Mouse (Mus musculus): Measurements from ENCODE around the gene Aff3. TPM values are rescaled to one million over a fixed set of nuclear protein-coding genes. Genes with fewer than 3 reads are reported as not detected.

Aff3 gene
- total RNA-seq, 1 experiment from 2014 or later = 22.8 TPM

DNA sequence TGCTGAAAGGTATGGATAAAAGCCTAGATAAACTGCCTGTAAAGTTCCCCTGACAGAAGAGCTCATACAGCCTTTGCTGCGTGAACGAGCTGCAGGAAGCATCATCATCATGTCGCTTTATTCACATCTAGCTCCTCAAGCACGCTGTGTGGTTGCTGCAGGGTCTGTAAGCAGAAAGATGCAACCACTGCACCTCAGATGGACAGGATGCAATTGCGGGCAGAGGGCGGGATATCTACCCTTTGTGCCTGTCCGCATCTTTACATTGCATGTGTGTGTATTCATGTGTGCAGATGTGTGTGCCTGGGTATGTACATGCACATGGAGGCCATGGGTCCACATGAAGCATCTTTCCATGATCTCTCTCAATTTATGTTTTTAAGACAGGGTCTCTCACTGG lies 373.9 kb downstream of the Aff3 start:
- ATAC-seq (replicated peaks; ENCODE audit: insufficient number of reproducible peaks, low FRiP score, low TSS enrichment, poor library complexity, severe bottlenecking) = no peak

DNA sequence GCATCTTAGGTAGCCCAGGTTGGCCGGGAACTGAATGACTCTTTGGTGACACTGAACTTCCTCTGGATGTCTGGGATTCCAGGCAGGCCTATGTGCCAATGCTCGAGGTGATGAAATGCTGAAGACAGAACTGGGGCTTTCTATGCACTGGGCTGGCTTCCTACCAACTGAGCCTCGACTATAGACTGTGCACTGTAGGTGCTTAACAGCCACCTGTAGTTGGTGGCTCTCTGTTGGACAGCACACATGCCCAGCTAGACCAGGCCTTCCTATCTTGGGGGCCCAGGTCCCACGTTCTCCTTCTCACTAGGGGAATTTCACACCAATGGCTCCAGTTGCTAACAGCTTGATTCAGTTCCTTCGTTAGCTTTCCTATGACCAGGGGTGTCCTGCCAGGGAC lies 374.9 kb downstream of the Aff3 start:
- ATAC-seq (replicated peaks; ENCODE audit: insufficient number of reproducible peaks, low FRiP score, low TSS enrichment, poor library complexity, severe bottlenecking) = no peak

DNA sequence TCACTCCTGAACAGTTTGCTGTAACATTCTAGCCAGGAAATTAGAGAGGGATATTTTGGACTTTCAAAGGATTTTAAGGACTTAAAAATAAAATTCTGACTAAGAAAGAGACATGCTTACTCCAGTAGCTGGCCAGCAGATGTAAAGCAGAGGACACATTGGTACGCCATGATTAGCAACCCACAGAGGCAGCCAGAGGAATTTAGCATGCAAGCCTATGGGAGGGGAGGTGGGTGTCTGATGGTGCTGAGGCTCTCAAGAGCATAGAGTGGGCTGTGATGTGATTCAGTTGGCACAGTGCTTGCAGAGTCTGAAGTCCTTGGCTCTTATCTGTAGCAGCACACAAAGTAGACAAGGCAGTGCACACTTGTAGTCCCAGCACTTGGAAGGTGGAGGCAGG lies 376.0 kb downstream of the Aff3 start:
- no peak for ATAC-seq (replicated peaks; ENCODE audit: insufficient number of reproducible peaks, low FRiP score, low TSS enrichment, poor library complexity, severe bottlenecking)

DNA sequence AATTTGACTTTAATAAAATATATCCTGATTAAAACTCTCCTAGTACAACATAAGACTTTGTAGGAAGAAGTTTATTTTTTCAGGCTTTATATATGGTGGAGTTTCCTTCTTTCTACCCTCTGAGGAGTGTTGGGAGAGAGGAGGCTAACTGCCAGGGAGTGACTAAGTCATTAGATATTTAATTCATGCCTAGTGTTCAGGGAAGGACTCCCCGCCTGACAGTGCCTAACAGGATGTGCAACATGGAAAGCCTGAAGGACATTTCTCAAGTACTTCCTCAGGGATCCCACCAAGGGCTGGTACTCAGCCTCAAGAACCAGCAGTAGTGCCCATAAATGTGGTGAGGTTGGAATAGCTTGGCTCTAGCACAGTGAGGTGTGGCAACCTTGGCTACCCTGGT lies 378.2 kb downstream of the Aff3 start:
- ATAC-seq (replicated peaks; ENCODE audit: insufficient number of reproducible peaks, low FRiP score, low TSS enrichment, poor library complexity, severe bottlenecking) = no peak

DNA sequence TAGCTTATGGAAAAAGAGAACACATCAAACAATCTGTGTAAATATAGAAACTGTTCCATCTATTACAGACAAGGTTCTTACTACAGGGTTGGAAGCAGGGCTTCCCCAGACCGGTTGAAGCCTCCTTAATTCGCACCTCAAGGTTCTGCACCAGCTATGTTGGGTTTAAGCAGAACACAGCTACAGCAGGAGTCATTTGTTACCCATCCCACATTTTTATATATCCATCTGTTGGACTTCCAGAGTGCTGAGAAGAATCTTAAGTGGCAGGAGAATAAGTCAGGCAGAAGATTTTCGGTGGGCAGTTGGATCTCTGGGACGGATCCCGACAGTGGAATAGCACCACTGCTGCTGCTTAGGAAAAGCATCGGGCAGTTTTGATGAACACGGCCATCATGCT lies 384.2 kb downstream of the Aff3 start:
- no peak for ATAC-seq (replicated peaks; ENCODE audit: insufficient number of reproducible peaks, low FRiP score, low TSS enrichment, poor library complexity, severe bottlenecking)

DNA sequence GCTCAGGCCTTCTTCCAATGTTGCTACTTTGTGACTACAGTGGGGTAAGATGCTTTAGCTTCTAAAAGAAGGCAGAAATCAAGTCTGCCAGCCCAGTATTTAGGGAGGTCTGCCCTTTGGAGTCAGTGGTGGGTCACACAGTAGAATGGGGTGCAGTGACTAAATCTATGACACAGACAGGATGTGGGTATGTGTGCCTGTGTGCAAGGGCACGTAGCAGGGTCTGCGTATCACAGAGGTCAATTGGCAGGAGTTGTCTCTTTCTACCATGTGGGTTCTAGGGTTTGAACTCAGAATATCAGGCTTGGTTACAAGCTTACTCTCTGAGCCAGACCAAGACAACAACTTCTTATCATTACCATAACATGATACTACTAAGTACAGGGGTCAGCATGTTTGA lies 393.4 kb downstream of the Aff3 start:
- no peak for ATAC-seq (replicated peaks; ENCODE audit: insufficient number of reproducible peaks, low FRiP score, low TSS enrichment, poor library complexity, severe bottlenecking)

DNA sequence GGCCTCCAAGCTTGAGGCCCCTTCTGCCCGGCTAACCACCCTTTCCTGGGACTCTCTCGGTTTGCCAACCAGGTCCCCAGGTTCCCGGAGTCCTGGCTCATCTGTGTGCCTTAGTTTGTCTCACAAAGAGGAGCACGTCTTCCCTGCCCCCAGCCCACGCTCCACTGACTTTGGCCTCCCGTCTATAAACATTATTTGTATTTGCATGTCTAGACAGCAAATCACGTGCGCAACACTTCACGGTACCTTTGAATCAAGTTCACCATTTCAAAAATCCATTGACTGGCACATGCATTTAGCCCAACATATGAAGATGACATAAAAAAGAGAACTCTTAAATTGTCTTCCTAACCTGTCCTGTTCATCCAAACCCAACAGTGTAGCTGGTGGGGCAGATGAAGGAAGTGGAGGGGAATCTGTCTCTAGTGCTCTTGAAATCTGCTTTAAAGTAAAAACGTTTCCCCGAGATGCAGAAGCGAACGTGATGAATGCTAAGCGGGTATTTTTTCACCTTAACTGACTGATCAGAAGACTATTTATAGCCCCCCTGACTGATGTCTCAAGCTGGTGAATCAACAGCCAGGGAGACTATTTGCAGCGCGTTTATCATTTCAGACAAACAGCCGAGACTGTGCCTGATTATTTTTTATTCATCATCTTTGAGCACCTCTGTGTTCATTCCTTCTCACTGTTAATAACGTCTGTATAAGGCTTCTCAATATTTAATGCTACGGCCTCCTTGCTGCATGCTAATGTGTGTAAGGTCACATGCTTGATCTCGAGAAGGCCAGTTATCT lies 396.3 kb downstream of the Aff3 start:
- no peak for ATAC-seq (replicated peaks; ENCODE audit: insufficient number of reproducible peaks, low FRiP score, low TSS enrichment, poor library complexity, severe bottlenecking)

DNA sequence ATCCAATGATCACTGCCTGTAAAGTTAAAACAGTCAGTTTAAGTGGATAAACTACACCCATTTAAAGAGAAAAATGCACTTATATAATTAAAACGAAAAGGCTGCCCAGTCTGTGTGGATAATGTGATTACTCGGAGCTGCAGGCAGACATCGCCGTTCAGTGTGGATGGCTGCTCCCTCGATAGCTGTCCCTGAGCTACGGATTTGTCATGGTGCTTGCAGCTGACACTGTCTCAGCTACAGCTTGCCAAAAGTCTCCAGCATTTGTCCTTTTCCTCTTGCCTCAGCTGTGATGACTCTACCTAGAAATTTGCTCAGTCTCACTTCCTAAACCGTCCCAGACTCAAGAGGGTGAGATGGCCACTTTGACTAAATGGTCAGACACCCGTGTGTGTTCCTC lies 401.5 kb downstream of the Aff3 start:
- no peak for ATAC-seq (replicated peaks; ENCODE audit: insufficient number of reproducible peaks, low FRiP score, low TSS enrichment, poor library complexity, severe bottlenecking)

DNA sequence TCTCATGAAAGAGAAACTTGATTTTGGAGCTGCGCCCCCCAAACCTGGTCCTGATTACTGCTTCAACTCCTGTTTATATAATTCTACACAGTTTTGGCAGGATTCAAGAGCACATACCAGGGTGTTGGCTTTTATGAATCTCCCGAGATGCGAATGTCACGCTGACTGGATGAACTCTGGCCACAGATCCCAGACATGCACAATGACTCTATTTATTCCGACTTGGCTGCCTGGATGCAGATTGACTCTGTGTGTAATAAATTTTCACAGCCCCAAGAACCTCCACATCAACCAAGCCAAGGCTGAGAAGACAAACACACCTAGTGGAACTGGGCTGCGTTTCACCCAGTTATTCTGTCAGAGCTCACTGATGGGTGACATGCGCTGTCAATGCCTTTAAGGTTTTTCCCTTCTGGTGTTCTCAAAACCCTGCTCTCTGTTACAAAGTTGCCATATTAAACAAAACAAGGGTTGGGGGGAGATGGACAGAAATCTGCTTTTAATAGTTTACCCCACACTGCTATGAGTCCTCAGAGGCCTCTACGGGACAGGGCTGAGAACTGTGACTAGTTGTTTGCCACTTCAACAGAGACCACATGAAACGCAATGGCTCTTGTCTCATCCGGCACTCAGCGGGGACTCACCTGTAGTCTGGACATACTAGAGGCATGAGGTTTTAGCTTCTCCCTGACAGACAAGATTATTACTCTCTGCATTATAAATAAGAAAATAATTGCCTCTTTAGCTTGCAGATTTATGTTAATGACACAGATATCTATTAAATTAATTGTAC lies 402.2 kb downstream of the Aff3 start:
- ATAC-seq (replicated peaks; ENCODE audit: insufficient number of reproducible peaks, low FRiP score, low TSS enrichment, poor library complexity, severe bottlenecking) = no peak

DNA sequence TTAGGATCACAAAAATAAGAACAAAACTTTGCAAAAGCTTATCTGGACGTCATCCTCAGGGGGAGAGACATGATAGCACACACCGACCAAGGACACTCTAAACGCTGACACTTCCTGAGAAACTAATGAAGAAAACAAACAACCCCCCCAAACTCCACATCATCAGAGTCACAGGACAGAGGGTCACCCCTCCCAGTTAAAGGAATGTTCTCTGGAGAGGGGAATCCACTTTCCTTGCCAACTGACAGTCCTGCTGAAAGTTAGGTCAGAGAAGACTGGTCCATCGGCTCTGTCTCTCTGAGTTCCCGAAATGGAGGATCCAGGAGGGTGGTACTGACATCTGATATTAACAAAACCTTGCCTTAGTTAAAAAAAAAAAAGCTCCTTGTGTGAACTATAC lies 403.7 kb downstream of the Aff3 start:
- ATAC-seq (replicated peaks; ENCODE audit: insufficient number of reproducible peaks, low FRiP score, low TSS enrichment, poor library complexity, severe bottlenecking) = no peak

DNA sequence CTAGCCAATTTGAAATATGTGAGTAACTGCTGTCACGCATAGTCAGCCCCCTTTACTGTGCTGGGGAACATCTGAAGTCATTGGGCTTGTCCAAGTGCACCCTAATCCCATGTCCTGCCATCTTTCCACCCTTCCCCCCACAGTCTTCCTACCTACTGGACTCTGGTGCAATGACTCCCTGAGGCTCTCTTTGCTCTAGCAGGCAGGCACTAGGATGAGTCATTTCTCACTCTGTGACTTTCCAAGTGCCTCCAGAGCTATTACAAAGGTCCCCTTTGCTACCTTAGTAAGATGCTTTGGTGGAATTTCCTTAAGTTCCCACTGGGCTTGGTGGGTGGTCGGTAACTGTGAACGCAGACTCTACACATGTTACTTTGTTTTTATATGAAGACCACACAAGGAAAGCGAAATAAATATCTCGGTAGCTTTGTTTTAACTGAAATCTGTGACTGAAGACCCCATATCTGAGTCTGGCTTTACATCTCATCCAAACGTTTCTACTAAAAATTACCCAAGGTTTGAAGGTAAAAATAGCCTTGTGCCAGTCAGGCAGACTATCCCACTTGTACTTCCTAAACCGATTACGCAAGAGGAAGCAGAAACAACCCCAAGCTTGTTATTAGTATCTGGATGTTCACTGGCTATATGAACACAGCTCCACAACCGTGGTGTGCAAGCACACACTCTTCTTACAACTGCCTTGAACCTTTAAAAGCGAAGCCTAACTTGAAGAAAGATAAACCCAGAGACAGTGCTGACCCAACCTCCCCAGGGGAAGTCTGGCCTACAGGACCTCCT lies 405.0 kb downstream of the Aff3 start:
- ATAC-seq (replicated peaks; ENCODE audit: insufficient number of reproducible peaks, low FRiP score, low TSS enrichment, poor library complexity, severe bottlenecking) = no peak

DNA sequence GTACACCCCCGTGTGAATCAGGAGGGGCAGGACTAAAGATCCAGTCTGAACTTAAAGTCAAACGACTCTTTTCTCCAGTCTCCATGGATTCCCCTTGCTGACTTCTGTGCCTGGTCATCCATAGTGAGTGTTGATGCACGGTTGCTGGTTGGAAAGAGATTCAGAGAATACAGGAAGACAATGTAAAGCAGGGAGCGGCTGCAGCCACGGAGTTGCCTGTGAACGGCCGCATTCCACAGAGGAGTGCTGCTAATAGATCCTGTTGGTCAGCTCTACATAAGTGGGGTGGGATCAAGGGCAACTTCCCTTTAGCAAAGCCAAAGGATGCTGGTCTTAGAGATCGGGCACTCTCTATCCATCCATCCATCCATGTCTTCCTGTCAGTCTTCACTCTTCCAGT lies 410.3 kb downstream of the Aff3 start:
- no peak for ATAC-seq (replicated peaks; ENCODE audit: insufficient number of reproducible peaks, low FRiP score, low TSS enrichment, poor library complexity, severe bottlenecking)

DNA sequence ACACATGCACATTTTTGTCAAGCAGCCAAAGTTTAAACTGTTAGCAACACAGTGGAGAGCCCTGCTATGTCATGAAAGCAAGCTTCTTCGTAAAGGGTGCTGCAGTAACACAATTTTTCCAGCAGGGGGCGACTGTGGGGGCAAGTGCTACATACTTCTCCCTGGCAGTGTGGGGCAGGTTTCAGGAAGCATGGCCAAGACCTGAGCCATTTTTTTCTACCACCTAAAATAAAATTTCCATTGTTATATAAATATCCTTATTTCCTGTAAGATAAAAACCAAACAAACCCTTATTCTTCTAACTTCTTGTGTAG lies 412.0 kb downstream of the Aff3 start:
- ATAC-seq (replicated peaks; ENCODE audit: insufficient number of reproducible peaks, low FRiP score, low TSS enrichment, poor library complexity, severe bottlenecking) = no peak

DNA sequence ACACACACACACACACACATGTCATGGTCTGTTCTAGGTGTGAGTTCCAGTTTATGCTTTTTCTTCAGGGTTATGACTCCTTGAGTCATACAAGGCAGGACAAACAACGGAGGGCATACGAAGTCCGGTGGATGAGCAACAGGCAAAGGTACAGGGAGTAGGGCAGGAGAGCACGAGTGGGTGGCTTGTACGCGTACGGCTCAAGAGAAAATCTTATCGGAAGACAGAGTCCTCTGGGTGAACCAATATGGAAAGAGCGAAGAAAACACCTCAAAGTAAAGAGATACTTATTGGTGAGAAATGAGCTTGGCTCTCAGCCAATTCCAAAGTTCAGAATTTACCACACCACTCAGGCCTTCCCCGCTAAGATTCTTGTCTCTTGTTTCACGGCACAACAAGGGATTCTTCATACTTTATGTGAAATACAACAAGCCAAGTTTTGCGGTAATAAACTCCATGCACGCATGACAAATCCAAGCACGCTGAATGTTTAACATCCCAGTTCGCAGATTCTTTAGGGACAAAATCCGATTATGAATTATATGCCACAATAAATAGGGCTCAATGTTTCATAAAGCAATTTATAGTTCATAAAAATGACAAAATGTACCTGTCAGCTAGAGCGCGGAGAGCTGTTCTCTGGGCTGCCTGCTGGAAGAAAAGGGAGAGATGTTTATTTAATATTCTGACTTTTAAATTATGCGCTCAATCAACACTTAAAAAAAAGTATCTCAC lies 412.6 kb downstream of the Aff3 start:
- ATAC-seq (replicated peaks; ENCODE audit: insufficient number of reproducible peaks, low FRiP score, low TSS enrichment, poor library complexity, severe bottlenecking) = no peak

DNA sequence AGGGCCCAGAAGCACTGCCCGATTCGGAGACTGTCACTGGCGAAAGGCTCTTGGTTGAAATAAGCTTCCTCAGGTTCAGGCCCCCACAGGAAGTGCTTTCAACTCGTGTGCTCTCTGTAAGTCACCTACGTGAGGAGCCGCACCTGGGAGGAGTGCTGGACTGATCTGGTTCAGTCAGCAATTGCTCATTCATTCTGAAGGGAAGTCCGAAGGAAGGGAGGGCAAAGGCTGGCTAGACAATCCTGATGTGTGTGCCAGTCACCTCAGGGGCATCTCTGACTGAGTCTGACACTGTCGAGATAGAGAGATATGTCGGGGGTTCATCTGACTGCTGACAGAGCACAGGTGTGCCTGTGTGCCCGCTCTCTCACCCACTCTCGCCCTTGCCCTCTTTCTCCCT lies 413.3 kb downstream of the Aff3 start:
- ATAC-seq (replicated peaks; ENCODE audit: insufficient number of reproducible peaks, low FRiP score, low TSS enrichment, poor library complexity, severe bottlenecking) = no peak

DNA sequence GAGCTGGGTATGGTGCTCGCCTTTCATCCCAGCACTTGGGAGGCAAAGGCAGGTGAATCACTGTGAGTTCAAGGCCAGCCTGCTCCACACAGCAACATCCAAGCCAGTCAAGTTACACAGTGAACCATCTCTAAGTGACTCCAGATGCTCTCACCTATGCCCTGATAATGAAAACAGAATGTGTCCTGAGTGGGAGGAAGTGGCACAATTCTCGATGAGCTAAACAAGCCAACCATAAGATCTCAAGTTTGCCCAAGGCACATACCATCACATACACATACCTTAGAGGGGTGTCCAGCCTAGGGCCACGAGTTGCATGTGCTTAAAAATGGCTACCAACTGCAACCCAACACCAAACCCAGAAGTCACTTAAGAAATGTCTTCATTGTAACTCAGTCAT lies 414.5 kb downstream of the Aff3 start:
- no peak for ATAC-seq (replicated peaks; ENCODE audit: insufficient number of reproducible peaks, low FRiP score, low TSS enrichment, poor library complexity, severe bottlenecking)

DNA sequence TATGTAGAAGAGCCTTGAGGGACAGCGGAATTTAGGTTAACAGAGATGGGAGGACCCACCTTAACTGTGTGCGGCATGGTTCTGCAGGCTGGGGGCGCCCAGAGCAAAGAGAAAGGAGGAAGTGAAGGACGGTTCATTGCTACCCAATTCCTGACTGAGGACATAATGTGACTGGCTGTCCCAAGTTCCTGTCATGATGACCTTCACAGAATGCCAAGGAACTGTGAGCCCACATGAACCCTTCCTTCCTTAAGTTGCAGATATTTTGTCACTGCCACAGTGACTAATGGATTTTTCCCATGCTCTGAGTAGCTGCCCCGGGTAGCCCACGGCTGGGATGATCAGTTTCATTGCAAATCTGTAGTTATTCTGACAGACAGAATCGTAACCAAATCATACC lies 415.2 kb downstream of the Aff3 start:
- no peak for ATAC-seq (replicated peaks; ENCODE audit: insufficient number of reproducible peaks, low FRiP score, low TSS enrichment, poor library complexity, severe bottlenecking)

DNA sequence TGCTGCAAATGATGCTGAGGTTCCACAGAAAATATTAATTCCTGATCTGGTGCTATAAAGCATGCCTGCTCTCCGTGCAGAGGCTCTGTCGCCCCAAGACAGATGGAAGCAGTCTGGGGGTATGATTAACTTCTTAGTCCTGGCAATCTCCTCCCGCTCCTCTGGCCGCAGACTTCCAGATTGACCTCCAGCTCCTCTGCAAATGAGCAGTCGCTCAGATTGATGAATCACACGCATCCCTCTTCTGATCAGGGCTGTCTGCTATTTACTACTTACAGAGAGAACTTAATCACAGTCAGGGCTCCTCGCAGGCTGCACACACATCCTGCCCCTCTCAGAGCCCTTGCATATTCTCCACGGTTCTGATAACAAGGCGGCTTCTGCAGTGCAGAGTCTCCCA lies 416.7 kb downstream of the Aff3 start:
- no peak for ATAC-seq (replicated peaks; ENCODE audit: insufficient number of reproducible peaks, low FRiP score, low TSS enrichment, poor library complexity, severe bottlenecking)

DNA sequence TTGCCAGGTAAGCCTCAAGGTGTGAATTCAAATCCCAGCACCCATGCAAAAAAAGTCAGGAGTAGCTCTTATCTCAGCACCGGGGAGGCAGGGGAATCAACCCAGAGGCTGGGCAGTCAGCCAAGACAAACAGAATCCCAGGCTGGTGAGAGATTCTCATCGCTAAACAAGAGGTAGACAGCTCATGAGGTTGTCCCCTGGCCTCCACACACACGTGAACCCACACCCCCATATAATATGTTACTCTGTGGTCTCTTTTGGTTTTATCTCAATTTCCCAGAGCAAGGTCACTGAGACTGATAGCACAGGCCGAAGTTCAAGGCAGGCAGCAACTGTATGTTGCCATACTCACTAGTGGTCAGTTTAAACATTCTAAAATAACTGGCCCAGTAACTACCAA lies 422.2 kb downstream of the Aff3 start:
- no peak for ATAC-seq (replicated peaks; ENCODE audit: insufficient number of reproducible peaks, low FRiP score, low TSS enrichment, poor library complexity, severe bottlenecking)
